Mouse (Mus musculus) erythroblast, embryonic 14.5 days (primary cell): Measurements from ENCODE around the gene Lyve1.

Experiments
- GATA1 ChIP-seq: IDR thresholded peaks from 2 replicates; pipeline ENCODE4 v1.6.1; 2012; ENCODE audit warnings: low read length, inconsistent platforms, mixed read lengths
- TAL1 ChIP-seq: IDR thresholded peaks from 3 replicates; pipeline ENCODE4 v1.6.1; 2012; ENCODE audit warnings: low read length, inconsistent platforms, mixed read lengths

GRCm38 (mm10) chr7:110855604-110856003, 7.4 kb downstream of the Lyve1 start:
- TF ChIP-seq GATA1 (no peak), TAL1 (no peak)
